Mouse (Mus musculus) bone marrow macrophage, adult 2 months (primary cell): Measurements from ENCODE around the gene Msantd3.

Experiments used
- CTCF ChIP-seq: IDR thresholded peaks from 2 replicates; pipeline ENCODE4 v1.5.1; 2012; ENCODE audit warnings: low read depth, mild to moderate bottlenecking, low read length, moderate library complexity
- POLR2A ChIP-seq: IDR thresholded peaks from 2 replicates; pipeline ENCODE4 v1.6.1; 2012; ENCODE audit warnings: mild to moderate bottlenecking, low read depth, low read length, borderline replicate concordance

DNA sequence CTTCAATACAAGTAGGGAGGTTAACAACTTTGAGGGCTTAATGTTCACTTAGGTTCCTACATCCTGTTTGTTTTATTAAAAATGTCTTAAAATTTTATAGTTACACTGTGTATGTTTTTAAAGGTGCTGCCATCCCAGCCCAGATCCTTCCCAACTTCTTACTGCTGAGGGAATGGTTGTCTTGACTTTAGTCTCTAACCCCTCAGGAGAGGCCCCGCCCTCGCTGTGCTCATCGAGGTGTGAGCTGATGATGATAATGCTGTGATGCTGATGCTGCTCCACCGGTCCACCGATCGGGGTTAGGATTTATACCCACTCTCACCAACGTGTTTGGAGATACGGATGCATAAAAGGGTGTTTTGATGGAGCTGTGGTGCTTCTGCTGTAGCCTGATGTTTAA lies 22.1 kb downstream of the Msantd3 start:
- TF ChIP-seq POLR2A (no peak), CTCF (no peak)
